ENCODE assay signal across 9 mouse cellular contexts in the genomic region with DNA sequence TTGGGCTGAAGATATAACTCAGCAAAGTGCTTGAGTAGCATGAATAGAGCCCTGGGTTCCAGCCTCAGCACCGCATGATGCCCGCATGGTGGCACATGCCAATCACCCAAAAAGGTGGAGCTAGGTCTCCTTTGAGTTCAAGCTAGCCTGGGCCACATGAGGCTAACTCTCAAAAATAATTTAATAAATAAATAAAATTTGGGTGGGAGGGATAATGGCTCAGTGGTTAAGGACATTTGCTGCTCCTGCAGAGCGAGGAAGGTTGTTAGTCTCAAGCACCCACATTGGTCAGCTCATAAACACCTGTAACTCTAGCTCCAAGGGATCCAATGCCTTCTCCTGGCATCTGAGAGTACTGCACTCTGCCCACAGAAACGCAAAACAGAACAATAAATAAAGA. TPM values are rescaled to one million over a fixed set of nuclear protein-coding genes. Genes with fewer than 3 reads are reported as not detected.
DNase-seq lines count a peak whose midpoint lies in the region; ATAC-seq and TF ChIP-seq lines count a peak whose summit lies in the region.
"Had no signal": no experiment of that assay in that cellular context is flagged by ENCODE, and none has a peak within 500 bp of the region (broad histone marks: within the 10 kb centered on the region; RNA-seq: fewer than 3 reads in every experiment).

No protein-coding gene starts in this region.

- H3K4me3 ChIP-seq in kidney, postnatal 0 days (replicated peaks; ENCODE audit: low read depth, low read length), result no peak overlapping the region
- H3K4me3 ChIP-seq in forebrain, embryonic 13.5 days, result no peak overlapping the region
- no peak overlapping the region for H3K4me3 ChIP-seq in hindbrain, embryonic 15.5 days
- peak overlapping the region; percentile 77 for H3K4me3 ChIP-seq in midbrain, embryonic 15.5 days

- no peaks in the 10 kb centered on the region for H3K27me3 ChIP-seq in kidney, postnatal 0 days (ENCODE audit: insufficient read depth, low read length)
- H3K27me3 ChIP-seq in forebrain, embryonic 13.5 days, result no peaks in the 10 kb centered on the region
- H3K27me3 ChIP-seq in hindbrain, embryonic 15.5 days, result no peaks in the 10 kb centered on the region
- H3K27me3 ChIP-seq in midbrain, embryonic 15.5 days (replicated peaks), result no peaks in the 10 kb centered on the region

- H3K27ac ChIP-seq in kidney, postnatal 0 days, result no peak overlapping the region
- no peak overlapping the region for H3K27ac ChIP-seq in forebrain, embryonic 13.5 days
- peak overlapping the region; percentile 72; the same call in 1 of the 2 replicates for H3K27ac ChIP-seq in hindbrain, embryonic 15.5 days (replicated peaks)
- H3K27ac ChIP-seq in midbrain, embryonic 15.5 days, result 0 out of 2 replicates have a peak overlapping the region, but pooled peaks have one; percentile 66

- no peak for DNase-seq in kidney, postnatal 0 days (ENCODE audit: low spot score)
- DNase-seq in kidney, postnatal 14 days, result no peak
- no peak for DNase-seq in gastrocnemius, adult 18-20 months (ENCODE audit: low spot score)
- no peak for DNase-seq in urinary bladder, postnatal 36 days (ENCODE audit: low spot score in 2 of 2)
- DNase-seq: adrenal gland, adult 8-10 months; kidney, adult 11 months had no signal

- TF ChIP-seq CTCF in kidney, postnatal 0 days (IDR thresholded peaks at IDR 0.05; ENCODE audit: low read depth), result peak; percentile 30; the same call in 1 of the 2 replicates

- peaks cover 19% of the 10 kb centered on the region for H3K4me1 ChIP-seq in kidney, postnatal 0 days (replicated peaks; ENCODE audit: insufficient read depth, low read length)
- H3K4me1 ChIP-seq in forebrain, embryonic 13.5 days, result peaks cover 37% of the 10 kb centered on the region
- H3K4me1 ChIP-seq in hindbrain, embryonic 15.5 days (replicated peaks), result peaks cover 40% of the 10 kb centered on the region
- H3K4me1 ChIP-seq in midbrain, embryonic 15.5 days, result peaks cover 41% of the 10 kb centered on the region

- 79% methylated on average over 4 of the region's 4 CpGs for WGBS in kidney, postnatal 0 days
- WGBS in forebrain, embryonic 13.5 days, result 86% methylated on average over 4 of the region's 4 CpGs
- 85% methylated on average over 4 of the region's 4 CpGs for WGBS in hindbrain, embryonic 15.5 days
- WGBS in midbrain, embryonic 15.5 days, result 86% methylated on average over 4 of the region's 4 CpGs

- H3K36me3 ChIP-seq in kidney, postnatal 0 days (ENCODE audit: insufficient read depth, low read length), result peaks cover 15% of the 10 kb centered on the region; the same call in 1 of the 2 replicates
- H3K36me3 ChIP-seq in forebrain, embryonic 13.5 days (ENCODE audit: poor library complexity, severe bottlenecking), result peaks cover 29% of the 10 kb centered on the region
- peaks cover 11% of the 10 kb centered on the region for H3K36me3 ChIP-seq in hindbrain, embryonic 15.5 days
- H3K36me3 ChIP-seq in midbrain, embryonic 15.5 days (replicated peaks), result peaks cover 6% of the 10 kb centered on the region; the same call in 1 of the 2 replicates

- ATAC-seq in kidney, postnatal 0 days (replicated peaks; ENCODE audit: low FRiP score, low read depth), result no peak
- ATAC-seq in forebrain, embryonic 13.5 days, result no peak
- no peak for ATAC-seq in hindbrain, embryonic 15.5 days (ENCODE audit: low FRiP score, low read depth)
- no peak for ATAC-seq in midbrain, embryonic 15.5 days (replicated peaks)

- H3K4me2 ChIP-seq in kidney, postnatal 0 days (ENCODE audit: low read length), result no peak overlapping the region
- peak overlapping the region; percentile 62 for H3K4me2 ChIP-seq in forebrain, embryonic 13.5 days
- peak overlapping the region; percentile 72 for H3K4me2 ChIP-seq in hindbrain, embryonic 15.5 days
- peak overlapping the region; percentile 58; the same call in 1 of the 2 replicates for H3K4me2 ChIP-seq in midbrain, embryonic 15.5 days

- H3K9ac ChIP-seq in kidney, postnatal 0 days (ENCODE audit: low read depth, low read length), result no peak overlapping the region
- no peak overlapping the region for H3K9ac ChIP-seq in forebrain, embryonic 13.5 days
- H3K9ac ChIP-seq in hindbrain, embryonic 15.5 days, result no peak overlapping the region
- H3K9ac ChIP-seq in midbrain, embryonic 15.5 days, result no peak overlapping the region

- H3K9me3 ChIP-seq in kidney, postnatal 0 days (replicated peaks; ENCODE audit: low read length), result no peaks in the 10 kb centered on the region
- H3K9me3 ChIP-seq in forebrain, embryonic 13.5 days (replicated peaks), result no peaks in the 10 kb centered on the region
- no peaks in the 10 kb centered on the region for H3K9me3 ChIP-seq in hindbrain, embryonic 15.5 days
- no peaks in the 10 kb centered on the region for H3K9me3 ChIP-seq in midbrain, embryonic 15.5 days

RNA-seq across cellular contexts. Expression of gene Ccdc151, which starts 0.8 kb away (rescaled TPM):
- 1.2 and 1.4 TPM in 2 replicates for polyA plus RNA-seq in kidney, postnatal 0 days (2015; fragmentation: Nextera tagmentation; extraction: Ambion mirVana)
- 4.0 and 4.6 TPM in 2 replicates for polyA plus RNA-seq in forebrain, embryonic 13.5 days (2015; fragmentation: Nextera tagmentation; extraction: Ambion mirVana)
- 4.9 and 5.1 TPM in 2 replicates for polyA plus RNA-seq in hindbrain, embryonic 15.5 days (2015; fragmentation: Nextera tagmentation; extraction: Ambion mirVana)
- 4.8 and 6.4 TPM in 2 replicates for polyA plus RNA-seq in midbrain, embryonic 15.5 days (2015; fragmentation: Nextera tagmentation; extraction: Ambion mirVana)
- total RNA-seq in gastrocnemius, adult 18-20 months (2021), result not detected

RNA-seq across cellular contexts. Expression of gene Prkcsh, which starts 1.0 kb away (rescaled TPM):
- polyA plus RNA-seq in kidney, postnatal 0 days (2015; fragmentation: Nextera tagmentation; extraction: Ambion mirVana), result 79.6 and 92.8 TPM in 2 replicates
- polyA plus RNA-seq in forebrain, embryonic 13.5 days (2015; fragmentation: Nextera tagmentation; extraction: Ambion mirVana), result 84.2 and 89.6 TPM in 2 replicates
- 94.9 and 100 TPM in 2 replicates for polyA plus RNA-seq in hindbrain, embryonic 15.5 days (2015; fragmentation: Nextera tagmentation; extraction: Ambion mirVana)
- 94.6 and 103 TPM in 2 replicates for polyA plus RNA-seq in midbrain, embryonic 15.5 days (2015; fragmentation: Nextera tagmentation; extraction: Ambion mirVana)
- total RNA-seq in gastrocnemius, adult 18-20 months (2021), result 10 to 100 TPM; 24.4 to 27.9 TPM

RNA-seq across cellular contexts. Expression of gene Rgl3, which starts 12.4 kb away (rescaled TPM):
- polyA plus RNA-seq in kidney, postnatal 0 days (2015; fragmentation: Nextera tagmentation; extraction: Ambion mirVana), result 26.8 and 29.2 TPM in 2 replicates
- 1.1 and 1.2 TPM in 2 replicates for polyA plus RNA-seq in forebrain, embryonic 13.5 days (2015; fragmentation: Nextera tagmentation; extraction: Ambion mirVana)
- polyA plus RNA-seq in hindbrain, embryonic 15.5 days (2015; fragmentation: Nextera tagmentation; extraction: Ambion mirVana), result 1.2 and 2.2 TPM in 2 replicates
- polyA plus RNA-seq in midbrain, embryonic 15.5 days (2015; fragmentation: Nextera tagmentation; extraction: Ambion mirVana), result 1.1 and 1.8 TPM in 2 replicates
- under 1 TPM; 0.39 to 0.55 TPM for total RNA-seq in gastrocnemius, adult 18-20 months (2021)

RNA-seq across cellular contexts. Expression of gene Epor, which starts 38.3 kb away (rescaled TPM):
- 16.1 and 17.2 TPM in 2 replicates for polyA plus RNA-seq in kidney, postnatal 0 days (2015; fragmentation: Nextera tagmentation; extraction: Ambion mirVana)
- 0.99 and 1.9 TPM in 2 replicates for polyA plus RNA-seq in forebrain, embryonic 13.5 days (2015; fragmentation: Nextera tagmentation; extraction: Ambion mirVana)
- 1.3 and 1.9 TPM in 2 replicates for polyA plus RNA-seq in hindbrain, embryonic 15.5 days (2015; fragmentation: Nextera tagmentation; extraction: Ambion mirVana)
- polyA plus RNA-seq in midbrain, embryonic 15.5 days (2015; fragmentation: Nextera tagmentation; extraction: Ambion mirVana), result 1.6 and 1.9 TPM in 2 replicates
- under 1 TPM in 1 of 2 experiments, not detected in 1; 0.21 TPM for total RNA-seq in gastrocnemius, adult 18-20 months (2021)

RNA-seq across cellular contexts. Expression of gene Swsap1, which starts 46.1 kb away (rescaled TPM):
- 7.5 and 8.1 TPM in 2 replicates for polyA plus RNA-seq in kidney, postnatal 0 days (2015; fragmentation: Nextera tagmentation; extraction: Ambion mirVana)
- polyA plus RNA-seq in forebrain, embryonic 13.5 days (2015; fragmentation: Nextera tagmentation; extraction: Ambion mirVana), result 8.6 and 12.1 TPM in 2 replicates
- 9.1 and 9.3 TPM in 2 replicates for polyA plus RNA-seq in hindbrain, embryonic 15.5 days (2015; fragmentation: Nextera tagmentation; extraction: Ambion mirVana)
- polyA plus RNA-seq in midbrain, embryonic 15.5 days (2015; fragmentation: Nextera tagmentation; extraction: Ambion mirVana), result 10.5 TPM in 2 replicates
- 1 to 10 TPM; 2.1 to 2.3 TPM for total RNA-seq in gastrocnemius, adult 18-20 months (2021)

Comparison
In these comparisons a context has a peak if more than half of its experiments do, and no peak if none do; other contexts are left out.
1. H3K27ac ChIP-seq: peak in hindbrain, embryonic 15.5 days (single experiment) and midbrain, embryonic 15.5 days (single experiment); none in kidney, postnatal 0 days (single experiment) and forebrain, embryonic 13.5 days (single experiment).